Mouse (Mus musculus) fat pad, adult 2 months (tissue): ENCODE data around the gene Slc32a1.

ENCODE experiments used
- DNase-seq: peaks from one replicate; pipeline ENCODE4 v3.0.0-alpha.2; 2011; ENCODE audit warnings: low read depth, low spot score; ENCODE audit errors: extremely low read depth

The Slc32a1 gene

DNA sequence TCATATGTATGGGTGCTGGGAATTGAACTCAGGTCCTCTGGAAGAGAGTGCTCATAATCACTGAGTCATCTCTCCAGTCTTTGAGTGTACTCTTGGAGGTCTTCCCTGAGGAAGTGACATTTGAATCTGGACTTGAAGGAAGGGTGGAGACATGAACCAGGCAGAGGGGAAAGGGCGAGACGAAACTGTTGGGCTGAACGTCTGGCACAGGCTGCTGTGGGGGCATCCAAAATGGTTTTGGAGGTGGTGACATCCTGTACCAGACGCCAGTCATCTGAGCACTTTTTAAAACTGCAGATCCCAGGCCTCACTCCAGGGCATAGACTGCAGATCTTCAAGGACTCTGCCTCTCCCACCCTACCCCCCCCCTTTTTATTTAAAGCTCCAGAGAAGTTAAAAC lies 45.2 kb downstream of the Slc32a1 start:
- no peak for DNase-seq

DNA sequence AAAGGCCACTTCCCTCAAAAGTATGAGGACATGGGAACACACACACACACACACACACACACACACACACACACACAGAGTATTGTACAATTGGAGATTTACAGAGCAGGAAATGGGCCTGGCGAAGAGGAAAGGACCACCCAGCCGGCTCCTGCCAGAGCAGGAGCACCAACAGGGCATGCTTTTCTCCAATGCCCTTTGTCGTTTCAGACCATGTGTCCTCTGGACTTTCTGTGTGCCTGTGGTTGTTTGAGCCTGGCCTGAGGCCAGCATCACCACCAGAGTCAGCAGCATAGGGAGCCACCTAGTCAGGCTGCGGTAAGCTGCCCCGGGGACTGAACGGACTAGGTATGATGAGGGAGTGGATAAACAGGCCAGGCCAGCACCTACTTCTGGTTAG lies 48.3 kb downstream of the Slc32a1 start:
- no peak for DNase-seq

DNA sequence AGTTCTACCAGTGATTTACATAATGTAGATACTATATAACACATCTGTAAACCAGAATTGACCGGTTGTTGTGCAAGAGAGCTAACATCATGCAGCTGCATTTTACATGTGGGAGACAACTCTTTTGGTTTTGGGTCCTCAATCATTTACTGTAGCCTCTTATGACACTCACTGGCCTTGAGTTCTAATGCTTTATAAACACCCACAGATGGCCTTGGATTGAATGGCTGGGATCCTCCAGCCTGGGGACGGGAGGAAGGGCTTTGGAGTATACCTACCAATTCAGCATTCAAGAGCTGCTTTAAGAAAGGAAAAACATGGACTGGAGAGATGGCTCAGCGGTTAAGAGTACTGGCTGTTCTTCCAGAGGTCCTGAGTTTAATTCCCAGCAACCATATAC lies 48.8 kb downstream of the Slc32a1 start:
- DNase-seq = no peak

DNA sequence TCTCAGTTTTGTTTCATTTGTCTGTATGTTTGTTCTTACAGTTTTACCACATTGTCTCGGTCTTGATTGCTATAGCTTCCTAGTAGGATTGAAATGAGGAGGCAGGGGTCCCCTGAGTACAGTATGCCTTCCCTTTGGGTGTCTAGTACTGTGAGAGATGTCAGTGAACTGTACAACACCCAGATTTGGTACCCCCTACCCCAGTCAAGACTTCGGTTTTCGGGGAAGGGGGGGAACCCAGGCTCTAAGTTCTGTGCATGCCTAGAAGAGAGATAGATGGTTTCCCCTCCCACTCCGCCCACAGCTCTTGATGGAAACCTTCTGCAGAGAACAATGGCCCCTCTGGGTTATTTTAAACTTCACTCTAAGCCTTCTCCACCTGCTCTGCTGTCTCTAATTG lies 54.5 kb downstream of the Slc32a1 start, which contains the start of gene Ppp1r16b:
Gene Ppp1r16b, plus strand, starts transcription at position 301 of the 400 bp plus-strand sequence.
- DNase-seq = no peak
